Mouse (Mus musculus) urinary bladder, adult 18-20 months (tissue): ENCODE data around the gene Rtbdn.
A peak's percentile ranks its signal among the peaks of the same experiment; 100 is the strongest.

Experiments used
- DNase-seq, 2 experiments: peaks; one replicate each; pipeline ENCODE4 v3.0.0; 2022; ENCODE audit warnings: low spot score in 2 of 2, mixed read lengths in 2 of 2

Gene Rtbdn

GRCm38 (mm10) chr8:84956768-84957167 lies 10.0 kb downstream of the Rtbdn start:
- DNase-seq: peak; percentile 48 to 57

DNA sequence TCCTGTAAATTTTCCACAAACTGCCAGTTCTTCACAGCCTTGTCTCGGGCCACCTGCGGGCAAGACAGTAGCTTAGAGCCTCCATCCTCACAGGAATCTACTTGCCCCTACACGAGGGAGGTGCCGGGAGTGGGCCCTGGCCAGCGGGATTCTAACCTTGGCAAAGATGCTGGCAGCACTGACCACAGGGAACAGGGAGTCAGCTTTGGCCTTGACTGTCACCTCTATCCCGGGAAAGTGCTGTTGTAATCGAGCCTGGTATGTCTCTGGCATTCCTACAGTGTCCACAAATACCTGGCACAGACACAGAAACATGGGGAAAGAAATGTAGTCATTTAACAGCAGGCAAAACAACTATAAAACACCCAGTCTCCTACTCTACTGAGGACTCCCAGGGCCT lies 13.0 kb downstream of the Rtbdn start:
- DNase-seq: no peak

DNA sequence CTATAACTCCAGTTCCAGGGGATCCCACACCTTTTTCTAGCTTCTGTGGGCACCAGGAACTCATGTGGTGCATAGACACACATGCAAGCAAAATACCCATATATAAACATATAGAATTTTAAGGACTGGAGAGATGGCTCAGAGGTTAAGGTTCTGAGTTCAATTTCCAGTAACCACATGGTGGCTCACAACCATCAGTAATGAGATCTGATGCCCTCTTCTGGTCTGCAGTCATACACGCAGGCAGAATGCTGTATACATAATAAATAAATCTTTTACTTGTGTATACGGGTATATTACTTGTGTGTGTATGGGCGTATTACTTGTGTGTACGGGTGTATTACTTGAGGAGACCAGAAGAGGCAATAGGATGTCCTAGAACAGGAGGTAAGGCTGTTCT lies 17.2 kb downstream of the Rtbdn start:
- no peak for DNase-seq

GRCm38 (mm10) chr8:84965731-84966291 lies 19.0 kb downstream of the Rtbdn start:
- peak; percentile 85 to 94 for DNase-seq

DNA sequence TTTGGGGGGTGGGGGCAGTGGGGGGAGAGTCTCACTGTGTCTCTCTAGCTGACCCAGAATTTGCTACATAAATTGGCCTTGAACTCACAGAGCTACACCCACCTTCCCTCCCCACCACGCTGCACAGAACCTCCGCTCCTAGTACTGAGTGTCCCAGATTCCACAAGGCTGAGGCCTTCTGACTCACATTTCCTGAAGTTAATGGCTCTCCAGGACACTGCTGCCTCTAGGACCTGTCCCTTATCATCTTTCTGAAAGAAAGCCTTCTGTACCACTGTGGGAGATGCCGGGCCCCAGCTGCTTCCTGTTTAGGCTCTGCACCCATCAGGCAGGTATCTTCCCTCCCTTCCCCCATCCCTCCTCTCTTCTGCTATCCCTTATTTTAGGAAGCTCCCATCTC lies 19.8 kb downstream of the Rtbdn start:
- DNase-seq: no peak

DNA sequence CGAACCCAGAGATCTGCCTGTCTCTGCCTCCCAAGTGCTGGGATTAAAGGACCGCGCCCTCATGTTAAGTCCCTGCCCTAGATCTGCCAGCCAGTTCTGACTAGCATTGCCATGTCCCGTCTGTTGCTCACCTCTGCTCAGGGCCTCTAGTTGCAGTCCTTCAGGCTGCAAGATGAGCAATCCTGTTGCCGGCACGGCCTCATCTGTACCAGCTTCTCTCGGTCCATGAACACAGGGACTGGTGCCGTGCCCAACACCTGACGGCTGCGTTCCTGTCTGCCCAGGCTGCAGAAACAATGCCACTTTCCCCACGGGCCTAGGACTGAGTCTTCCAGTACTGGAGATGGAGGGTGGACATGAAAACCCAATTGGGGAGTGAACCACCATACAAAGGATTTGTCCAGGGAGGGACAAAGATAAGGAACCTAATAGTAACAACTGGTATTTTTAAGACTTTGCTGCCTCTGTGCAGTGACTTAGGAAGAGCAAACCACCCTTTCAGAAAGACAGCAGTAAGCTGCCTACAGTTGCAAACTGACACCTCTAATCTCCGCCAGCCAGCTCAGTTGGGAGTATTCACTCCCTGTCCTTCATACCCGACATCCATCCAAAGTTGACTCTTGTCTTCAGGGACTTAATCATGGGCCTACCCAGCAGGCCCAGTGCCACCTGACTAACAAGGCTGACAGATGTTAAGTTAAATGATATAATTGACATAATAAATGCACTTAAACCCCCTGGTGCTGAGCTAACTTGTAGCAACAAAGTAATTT lies 20.9 kb downstream of the Rtbdn start:
- DNase-seq: no peak

DNA sequence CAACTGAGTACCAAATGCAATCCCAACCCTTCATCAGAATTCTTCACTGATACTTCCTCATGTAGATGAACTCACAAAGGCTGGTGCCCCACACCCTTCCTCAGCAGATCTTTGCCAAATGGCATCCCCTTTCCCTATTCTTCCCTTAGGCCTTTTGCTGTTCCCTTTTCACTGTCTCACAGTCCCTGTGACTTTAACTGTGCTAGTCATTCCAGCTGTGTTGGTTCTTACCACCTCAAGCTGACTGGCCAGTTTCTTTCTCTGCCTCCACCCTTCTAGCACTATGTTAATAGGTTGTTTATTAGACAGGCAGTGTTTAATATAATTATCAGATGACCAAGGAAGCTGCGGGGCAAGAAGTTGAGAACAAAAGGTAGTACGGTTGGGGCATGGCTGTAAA lies 21.9 kb downstream of the Rtbdn start:
- no peak for DNase-seq

- peak; percentile 73 to 76 for DNase-seq
Measured at GRCm38 (mm10) chr8:84969241-84970134, 22.7 kb downstream of the Rtbdn start, which contains the start of the genes Gm49661, Prdx2 and Rnaseh2a. Gene Gm49661, minus strand, starts transcription at chr8:84969433. Gene Prdx2, plus strand, starts transcription at chr8:84969587. Gene Rnaseh2a, minus strand, starts transcription at chr8:84969767.

- no peak for DNase-seq
Measured at GRCm38 (mm10) chr8:84970135-84970790, 23.5 kb downstream of the Rtbdn start.

DNA sequence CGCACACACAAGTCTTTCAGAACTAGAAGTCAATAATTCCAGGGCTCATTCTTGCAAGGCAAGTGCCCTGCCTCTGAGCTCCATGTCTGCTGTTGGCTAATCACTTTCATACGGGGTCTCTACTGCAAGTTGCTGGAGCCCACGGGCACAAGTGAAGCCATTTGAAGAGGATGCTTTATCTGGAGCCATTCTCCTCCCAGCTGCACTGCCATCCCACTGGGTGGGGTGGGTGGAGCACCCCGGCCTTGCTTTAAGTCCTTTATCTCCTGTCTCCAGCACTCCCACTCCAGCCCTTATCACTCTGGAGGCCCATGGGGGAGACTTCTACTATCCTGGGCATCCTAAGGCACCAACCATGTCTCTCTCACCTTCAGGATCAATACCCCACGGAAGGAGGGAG lies 24.1 kb downstream of the Rtbdn start:
- DNase-seq: no peak

GRCm38 (mm10) chr8:84973079-84973478 lies 26.3 kb downstream of the Rtbdn start:
- no peak for DNase-seq

DNA sequence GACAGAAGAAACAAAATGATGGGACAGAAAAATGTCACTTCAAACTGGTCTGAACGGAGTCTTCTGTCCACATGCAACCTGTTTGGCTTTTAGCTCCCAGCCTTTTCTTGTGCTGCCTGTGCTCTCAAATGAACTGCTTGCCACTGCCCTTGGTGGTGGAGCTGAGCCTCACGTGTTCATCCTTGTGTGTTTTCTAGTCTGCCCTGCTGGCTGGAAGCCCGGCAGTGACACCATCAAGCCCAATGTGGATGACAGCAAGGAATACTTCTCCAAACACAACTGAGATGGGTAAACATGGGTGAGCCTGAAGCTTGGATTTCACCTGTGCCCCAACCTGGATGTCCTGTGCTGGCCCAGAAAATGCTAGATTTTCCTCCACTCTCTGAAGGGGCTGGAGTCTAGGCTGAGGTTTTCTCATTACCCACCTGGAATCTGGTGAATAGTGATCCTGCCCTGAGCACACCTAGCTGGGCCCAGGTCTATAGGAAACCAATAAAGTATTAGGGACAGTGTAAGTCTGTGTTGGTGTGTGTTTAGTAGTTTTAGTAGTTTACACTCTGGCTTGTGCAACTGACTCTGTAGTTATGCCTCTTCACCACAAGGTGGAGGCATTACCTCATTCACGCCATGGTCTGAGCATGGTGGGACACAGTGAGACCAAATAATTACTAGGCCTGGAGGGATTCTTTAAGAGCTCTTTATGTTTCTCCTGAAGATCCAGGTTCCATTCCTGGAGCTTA lies 27.2 kb downstream of the Rtbdn start:
- no peak for DNase-seq

DNA sequence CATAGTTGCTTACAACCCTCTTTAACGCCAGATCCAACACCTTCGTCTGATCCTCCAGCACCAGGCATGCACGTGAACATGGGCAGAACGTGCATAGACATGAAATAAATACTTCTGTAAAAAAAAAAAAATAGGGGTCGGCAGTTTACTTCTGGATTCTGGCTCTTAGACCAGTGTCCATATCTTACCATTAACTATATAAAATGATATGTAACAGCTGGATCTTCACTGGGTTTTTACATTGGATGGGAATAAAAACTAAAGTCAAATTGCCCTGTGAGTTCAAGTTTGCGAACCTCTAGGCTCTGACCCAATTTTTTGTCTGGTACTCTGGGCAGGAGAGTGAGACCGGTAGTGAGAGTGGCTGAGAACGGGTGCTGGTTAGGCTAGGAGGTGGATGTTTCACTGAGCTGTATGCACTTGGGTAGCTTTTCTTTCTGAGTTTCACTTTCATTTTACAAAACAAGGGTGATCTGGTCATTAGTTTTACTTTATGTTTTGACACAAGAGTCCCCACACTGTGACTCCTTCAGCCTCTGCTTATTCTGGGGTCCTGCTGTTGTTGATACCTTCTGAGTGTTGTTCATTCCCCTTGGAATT lies 27.9 kb downstream of the Rtbdn start:
- no peak for DNase-seq

- peak; percentile 39 to 45 for DNase-seq
Measured at GRCm38 (mm10) chr8:84975434-84975833, 28.6 kb downstream of the Rtbdn start.

DNA sequence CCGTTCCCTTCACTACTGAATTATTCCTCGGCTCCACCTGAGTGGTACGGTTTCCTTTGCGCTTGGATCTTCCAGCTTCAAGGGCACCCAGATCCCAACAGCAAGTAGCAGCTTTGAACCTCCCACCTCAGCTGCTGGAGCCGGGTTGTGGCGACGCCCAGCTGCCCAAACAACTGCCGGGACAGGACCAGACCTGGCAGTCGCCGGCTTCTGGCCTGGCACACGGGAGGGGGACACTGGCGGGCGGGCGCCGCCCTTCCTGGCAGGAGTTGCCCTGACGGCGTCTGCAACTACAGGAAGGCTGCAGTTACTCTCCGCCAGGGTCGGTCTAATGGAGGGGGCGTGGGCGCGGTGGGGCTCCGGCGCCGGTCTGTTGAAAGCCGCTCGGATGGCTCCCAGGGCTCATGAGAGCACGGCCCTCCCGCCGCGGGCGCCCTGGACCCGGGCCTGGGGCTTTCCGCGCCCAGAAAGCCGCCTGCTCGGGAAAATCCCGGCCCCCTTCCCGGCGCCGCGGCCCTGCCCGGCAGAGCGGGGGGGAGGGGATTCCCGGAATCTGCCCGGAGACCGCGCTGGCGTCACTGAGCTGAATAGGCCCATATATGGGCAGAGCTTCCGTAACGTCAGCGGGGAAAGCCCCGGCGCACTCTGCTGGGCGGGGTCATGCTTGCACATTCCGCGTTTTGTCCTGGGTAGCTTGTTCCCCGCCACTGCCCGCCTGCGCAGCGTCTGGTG lies 29.4 kb downstream of the Rtbdn start:
- DNase-seq: peak; percentile 89 to 93

DNA sequence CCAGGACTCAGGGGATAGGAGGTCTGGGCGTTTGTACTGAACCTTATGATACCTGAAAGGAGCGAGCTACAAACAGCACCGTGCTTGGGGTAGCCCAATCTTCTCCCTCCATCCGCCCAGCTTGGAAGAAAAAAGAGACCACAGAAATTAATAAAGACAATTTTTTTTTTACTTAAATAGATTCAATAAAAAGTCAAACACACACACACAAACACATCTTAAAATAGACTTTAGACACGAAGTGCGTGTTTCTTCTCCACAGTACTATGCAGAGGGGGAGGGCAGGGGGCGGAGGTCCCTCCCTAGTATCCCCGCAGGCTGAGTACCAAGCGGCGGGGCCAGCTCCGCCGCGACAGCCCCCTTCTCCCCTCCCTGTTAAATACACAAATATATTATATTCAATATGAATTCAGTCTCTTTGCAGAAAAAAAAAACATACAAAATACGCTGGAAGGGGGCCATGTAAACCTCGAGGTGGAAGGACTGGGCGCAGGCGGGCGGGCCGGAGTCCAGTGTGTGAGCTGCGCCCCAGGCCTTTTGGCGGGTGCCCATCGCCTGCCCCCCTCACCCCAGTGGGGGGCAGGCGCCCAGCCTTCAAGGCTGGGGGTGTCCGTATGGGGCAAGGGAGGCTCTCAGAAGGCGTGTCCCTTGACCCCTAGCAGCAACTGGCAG lies 30.1 kb downstream of the Rtbdn start:
- DNase-seq: no peak

DNA sequence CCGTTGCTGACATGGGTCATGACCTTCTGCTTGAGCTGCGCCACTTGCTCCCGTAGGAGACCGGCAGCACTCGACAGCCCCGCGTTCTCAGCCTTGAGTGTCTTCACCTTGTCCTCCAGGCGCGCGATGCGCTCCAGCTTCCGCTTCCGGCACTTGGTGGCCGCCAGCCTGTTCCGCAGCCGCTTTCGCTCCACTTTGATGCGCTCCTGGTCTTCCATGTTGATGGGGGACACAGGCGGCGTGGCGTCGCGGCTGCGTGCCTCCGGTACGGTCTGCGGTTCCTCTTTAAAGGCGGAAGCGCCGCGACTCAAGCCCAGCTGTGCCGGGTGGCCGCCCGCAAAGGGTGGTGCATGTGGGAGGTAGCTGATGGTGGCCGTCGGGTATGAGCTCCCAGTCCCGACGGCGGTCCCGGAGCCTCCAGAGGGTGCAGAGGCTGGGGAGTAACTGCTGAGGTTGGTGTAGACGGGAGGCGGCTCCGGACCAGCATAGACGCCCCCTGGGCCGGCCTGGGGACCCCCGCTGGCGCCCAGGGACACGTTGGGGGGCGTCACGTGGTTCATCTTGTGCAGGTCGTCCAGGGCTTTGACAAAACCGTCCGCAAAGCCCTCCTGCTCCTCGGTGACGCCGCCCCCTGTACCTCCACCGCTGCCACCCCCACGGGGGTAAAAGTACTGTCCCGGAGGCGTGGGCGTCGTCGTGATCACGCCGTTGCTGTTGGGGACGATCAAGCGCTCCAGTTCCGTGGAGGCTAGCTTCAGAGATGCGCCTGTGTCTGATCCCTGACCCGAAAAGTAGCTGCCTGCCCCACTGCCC lies 30.9 kb downstream of the Rtbdn start:
- peak; percentile 59 to 67 for DNase-seq

GRCm38 (mm10) chr8:84978248-84978940 lies 31.6 kb downstream of the Rtbdn start, which contains the start of gene Junb:
Gene Junb, minus strand, starts transcription at chr8:84978718.
- peak; percentile 97 for DNase-seq
